Mouse (Mus musculus): ENCODE measurements at regions not wholly inside any gene's neighbourhood (a gene's known extent, or its start where the extent isn't known, plus 50 kb on each side); places are given as distances from the start of the nearest gene placed in this dataset.

- no peak for DNase-seq (ENCODE audit: extremely low read depth, low read depth, low spot score)
These were observed 257.1 kb downstream of the Lmo4 start for GRCm38 (mm10) chr3:143947938-143948267.

GRCm38 (mm10) chr3:143947079-143947937 is 257.7 kb downstream of the Lmo4 start:
- no peak for DNase-seq (ENCODE audit: extremely low read depth, low read depth, low spot score)

- DNase-seq (ENCODE audit: extremely low read depth, low read depth, low spot score), result no peak
These were observed 265.8 kb downstream of the Lmo4 start for GRCm38 (mm10) chr3:143939068-143939709.

- no peak for DNase-seq (ENCODE audit: extremely low read depth, low read depth, low spot score)
These were observed 279.7 kb downstream of the Lmo4 start for GRCm38 (mm10) chr3:143925322-143925721.

- DNase-seq (ENCODE audit: extremely low read depth, low read depth, low spot score), result no peak
These were observed 285.3 kb downstream of the Lmo4 start for GRCm38 (mm10) chr3:143919744-143920143.

GRCm38 (mm10) chr3:143914341-143915217 is 290.4 kb downstream of the Lmo4 start:
- DNase-seq (ENCODE audit: extremely low read depth, low read depth, low spot score), result peak; percentile 13

GRCm38 (mm10) chr3:143913044-143913574 is 291.9 kb downstream of the Lmo4 start:
- DNase-seq (ENCODE audit: extremely low read depth, low read depth, low spot score), result no peak

- DNase-seq (ENCODE audit: extremely low read depth, low read depth, low spot score), result peak; percentile 30
These were observed 292.6 kb downstream of the Lmo4 start for GRCm38 (mm10) chr3:143912433-143912832.

- DNase-seq (ENCODE audit: extremely low read depth, low read depth, low spot score), result no peak
These were observed 295.7 kb downstream of the Lmo4 start for GRCm38 (mm10) chr3:143909341-143909740.

GRCm38 (mm10) chr3:143903421-143903820 is 301.6 kb downstream of the Lmo4 start:
- no peak for DNase-seq (ENCODE audit: extremely low read depth, low read depth, low spot score)

GRCm38 (mm10) chr3:143880813-143881212 is 324.2 kb downstream of the Lmo4 start:
- DNase-seq (ENCODE audit: extremely low read depth, low read depth, low spot score), result no peak

- no peak for DNase-seq (ENCODE audit: extremely low read depth, low read depth, low spot score)
These were observed 331.1 kb downstream of the Lmo4 start for GRCm38 (mm10) chr3:143873876-143874275.

- no peak for DNase-seq (ENCODE audit: extremely low read depth, low read depth, low spot score)
These were observed 338.5 kb downstream of the Lmo4 start for GRCm38 (mm10) chr3:143866521-143866920.

GRCm38 (mm10) chr3:143865626-143866025 is 339.4 kb downstream of the Lmo4 start:
- DNase-seq (ENCODE audit: extremely low read depth, low read depth, low spot score), result no peak

- DNase-seq (ENCODE audit: extremely low read depth, low read depth, low spot score), result no peak
These were observed 340.5 kb downstream of the Lmo4 start for GRCm38 (mm10) chr3:143864490-143864889.

GRCm38 (mm10) chr3:143862531-143862930 is 342.5 kb downstream of the Lmo4 start:
- no peak for DNase-seq (ENCODE audit: extremely low read depth, low read depth, low spot score)

GRCm38 (mm10) chr3:143861866-143862265 is 343.2 kb downstream of the Lmo4 start:
- no peak for DNase-seq (ENCODE audit: extremely low read depth, low read depth, low spot score)

- DNase-seq (ENCODE audit: extremely low read depth, low read depth, low spot score), result peak; percentile 74
These were observed 369.3 kb downstream of the Lmo4 start for GRCm38 (mm10) chr3:143835611-143836240.

- no peak for DNase-seq (ENCODE audit: extremely low read depth, low read depth, low spot score)
These were observed 370.3 kb downstream of the Lmo4 start for GRCm38 (mm10) chr3:143834725-143835124.

GRCm38 (mm10) chr3:143823395-143823777 is 381.6 kb downstream of the Lmo4 start:
- no peak for DNase-seq (ENCODE audit: extremely low read depth, low read depth, low spot score)
